Mouse (Mus musculus): ENCODE results near the gene Rhebl1.

The Rhebl1 gene

DNA sequence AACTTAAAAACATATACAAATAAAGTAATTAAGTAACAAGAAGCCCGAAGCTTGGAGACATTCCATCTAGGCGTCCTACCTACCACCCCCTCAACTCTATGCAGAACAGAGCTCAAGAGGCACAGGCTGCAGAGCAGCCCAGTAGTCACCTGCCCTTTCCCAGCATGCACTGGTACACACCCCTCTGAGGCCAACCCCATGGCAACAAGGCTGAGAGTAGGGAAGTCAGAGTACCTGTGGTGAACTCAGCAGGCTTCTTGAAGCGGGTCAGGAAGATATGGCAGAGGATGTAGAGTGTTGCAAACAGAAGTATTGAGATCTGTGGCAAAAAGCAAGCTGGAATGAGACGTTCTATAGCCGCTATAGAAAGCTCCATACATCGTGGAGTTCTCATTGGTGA lies 20.6 kb upstream of the Rhebl1 start:
- no peak for DNase-seq (ENCODE audit: low spot score in 2 of 2)

DNA sequence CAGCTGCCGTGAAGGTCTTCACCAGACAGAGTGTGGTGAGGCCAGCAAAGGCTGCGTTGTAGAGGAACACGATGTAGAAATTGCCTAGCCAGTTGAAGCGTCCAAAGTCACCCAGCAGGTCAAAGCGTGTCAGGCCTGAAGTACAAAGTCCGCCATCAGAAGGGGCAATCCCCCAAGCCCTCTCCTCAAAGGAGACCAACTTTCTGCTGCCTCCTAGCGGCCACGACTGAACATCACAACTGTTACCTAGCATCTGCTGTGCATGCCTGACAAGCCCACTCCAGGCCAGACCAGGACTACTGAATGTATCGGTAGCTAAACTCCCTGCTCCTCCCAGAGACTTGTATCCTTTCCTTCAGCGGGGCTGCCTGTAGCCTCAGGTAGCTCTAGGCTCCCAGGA lies 10.4 kb upstream of the Rhebl1 start:
- DNase-seq (ENCODE audit: low spot score in 2 of 2): no peak

DNA sequence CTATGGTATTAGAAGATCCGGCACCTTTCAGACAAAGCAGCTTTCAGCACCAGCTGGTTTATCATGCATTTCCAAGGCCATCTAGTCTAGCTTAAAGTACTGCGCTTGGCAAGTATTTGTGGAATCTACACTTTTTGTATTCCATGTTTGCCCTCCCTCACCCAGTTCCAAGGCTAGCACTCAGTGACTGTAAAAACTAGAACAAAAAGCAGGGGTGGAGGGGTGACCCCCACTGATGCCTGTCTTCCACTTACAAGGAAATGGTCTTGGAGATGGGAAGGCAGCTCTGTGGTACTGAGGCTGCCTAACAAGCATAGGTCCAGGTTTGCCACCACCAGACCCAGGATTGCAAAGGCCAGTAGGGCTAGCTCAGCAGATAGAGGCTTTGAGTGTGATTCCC lies 8.3 kb upstream of the Rhebl1 start:
- DNase-seq (ENCODE audit: low spot score in 2 of 2): no peak

DNA sequence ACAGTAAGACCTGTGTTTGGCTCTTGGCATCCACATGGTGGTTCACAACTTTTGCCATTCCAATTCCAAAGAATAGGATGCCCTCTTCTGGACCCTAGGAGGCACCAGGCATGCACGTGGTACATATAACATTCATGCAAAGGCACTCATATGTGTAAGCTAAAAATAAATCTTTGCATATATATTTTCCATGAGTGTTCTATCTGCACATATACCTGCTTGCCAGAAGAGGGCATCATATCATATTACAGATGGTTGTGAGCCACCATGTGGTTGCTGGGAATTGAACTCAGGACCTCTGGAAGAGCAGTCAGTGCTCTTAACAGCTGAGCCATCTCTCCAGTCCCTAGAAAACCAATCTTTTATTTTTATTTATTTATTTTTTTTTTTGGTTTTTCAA lies 7.2 kb upstream of the Rhebl1 start:
- no peak for DNase-seq (ENCODE audit: low spot score in 2 of 2)

DNA sequence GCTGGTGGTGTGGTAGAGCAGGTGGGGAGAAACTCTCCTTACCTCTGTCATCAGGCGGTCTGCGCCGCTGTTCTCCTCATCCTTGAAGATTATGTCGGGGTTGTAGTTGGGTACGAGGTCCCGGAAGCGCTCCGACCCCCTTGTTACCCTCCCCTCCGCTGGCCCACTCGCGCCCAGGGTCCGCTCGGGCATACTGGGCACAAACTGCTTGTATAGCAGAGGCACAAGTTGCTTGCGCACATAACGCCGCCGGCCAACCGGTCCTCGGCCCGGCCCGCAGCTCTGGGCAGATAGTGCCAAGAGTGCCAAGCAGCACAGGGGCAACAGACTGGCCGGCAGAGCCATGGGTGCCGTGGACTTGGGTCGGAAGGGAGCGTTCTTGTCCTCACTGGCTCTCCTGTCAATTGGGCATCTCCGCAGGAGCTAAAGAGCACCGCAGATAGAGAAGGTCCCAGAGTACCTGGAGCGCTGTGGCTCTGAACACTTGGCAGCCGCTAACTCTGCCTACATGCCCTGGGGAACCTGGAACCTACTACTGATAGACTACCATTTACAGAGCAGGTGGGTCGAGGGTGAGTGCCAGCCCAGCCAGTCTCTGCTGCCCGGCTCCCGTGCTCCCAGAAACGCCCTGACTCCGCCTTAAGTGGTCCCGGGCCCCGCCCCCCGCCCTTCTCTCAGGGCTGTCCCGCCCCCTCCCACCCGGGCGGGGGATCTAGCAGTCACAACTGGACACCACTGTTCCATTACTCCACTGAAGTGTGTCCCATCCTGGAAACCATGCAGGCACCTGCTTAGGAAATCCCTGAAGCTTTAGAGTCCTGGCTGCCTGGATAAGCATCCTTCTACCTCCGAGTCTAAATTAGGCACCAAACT lies 3.8 kb upstream of the Rhebl1 start, which contains the start of gene Dhh:
Gene Dhh, minus strand, starts transcription at position 613 of the 873 bp plus-strand sequence.
- no peak for DNase-seq (ENCODE audit: low spot score in 2 of 2)

DNA sequence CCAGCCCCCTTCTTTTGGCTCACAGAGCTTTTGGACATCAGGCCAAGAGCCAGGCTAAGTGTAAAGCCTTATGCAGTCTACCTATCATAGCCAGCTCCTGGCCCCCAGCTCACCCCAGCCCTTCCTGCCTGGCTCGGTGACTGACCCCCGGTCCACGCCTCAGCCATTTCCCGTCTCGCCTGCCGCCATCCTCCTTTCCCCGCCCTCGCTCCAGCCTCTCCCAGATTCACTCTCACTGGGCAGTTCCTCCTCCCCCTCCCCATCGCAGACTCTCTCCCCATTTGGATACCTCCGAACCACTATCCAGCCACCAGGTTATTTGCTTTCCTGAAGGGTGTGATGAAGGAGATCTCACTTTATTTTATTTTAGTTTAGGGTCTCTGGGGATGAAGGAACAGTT lies 3.2 kb upstream of the Rhebl1 start:
- no peak for DNase-seq (ENCODE audit: low spot score in 2 of 2)

DNA sequence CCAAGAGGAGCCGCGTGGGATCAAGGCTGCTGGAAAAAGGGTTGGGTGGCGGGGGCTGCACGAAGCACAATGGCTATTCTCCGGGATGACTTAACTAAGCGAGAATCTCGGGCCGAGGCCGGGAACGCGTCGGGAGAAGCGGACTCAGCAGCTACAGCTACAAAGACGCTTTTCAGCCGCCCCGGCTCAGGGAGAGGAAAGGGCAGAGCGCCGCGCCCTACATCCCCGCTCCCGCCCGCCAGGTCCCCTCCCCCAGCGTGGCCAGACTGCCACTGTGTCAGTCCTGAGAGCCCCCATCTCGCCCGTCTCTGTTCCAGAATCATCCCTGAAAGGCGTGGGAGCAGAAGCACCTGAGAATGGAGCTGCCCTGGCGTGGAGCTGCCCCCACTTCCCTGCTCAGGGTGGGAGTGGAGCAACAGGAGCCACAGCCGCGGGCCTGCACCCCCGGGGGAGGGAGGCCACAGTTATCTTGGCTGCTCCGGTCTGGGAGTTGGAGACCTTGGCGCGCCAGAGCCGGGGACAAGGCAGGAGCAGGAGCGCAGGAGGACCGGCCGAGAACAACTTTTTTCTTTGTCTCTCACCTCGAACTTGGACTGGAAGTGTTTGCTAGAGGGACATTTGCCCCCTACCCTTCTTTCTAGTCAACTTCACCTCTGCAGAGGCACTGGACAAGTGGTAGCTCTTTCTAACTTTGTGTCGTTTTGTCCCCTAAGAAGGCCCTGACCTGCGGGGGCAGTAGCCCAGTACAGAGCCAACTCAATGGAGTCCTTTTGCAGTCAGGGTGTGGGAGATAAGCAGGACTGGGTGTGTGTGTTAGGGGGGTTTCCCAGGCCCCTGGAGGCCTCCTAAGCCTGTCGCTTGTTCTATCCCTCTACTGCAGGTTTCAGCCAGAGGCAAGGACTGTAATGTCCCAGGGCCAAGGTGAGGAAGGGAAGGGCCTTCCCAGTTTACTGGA lies 1.6 kb upstream of the Rhebl1 start:
- no peak for DNase-seq (ENCODE audit: low spot score in 2 of 2)

DNA sequence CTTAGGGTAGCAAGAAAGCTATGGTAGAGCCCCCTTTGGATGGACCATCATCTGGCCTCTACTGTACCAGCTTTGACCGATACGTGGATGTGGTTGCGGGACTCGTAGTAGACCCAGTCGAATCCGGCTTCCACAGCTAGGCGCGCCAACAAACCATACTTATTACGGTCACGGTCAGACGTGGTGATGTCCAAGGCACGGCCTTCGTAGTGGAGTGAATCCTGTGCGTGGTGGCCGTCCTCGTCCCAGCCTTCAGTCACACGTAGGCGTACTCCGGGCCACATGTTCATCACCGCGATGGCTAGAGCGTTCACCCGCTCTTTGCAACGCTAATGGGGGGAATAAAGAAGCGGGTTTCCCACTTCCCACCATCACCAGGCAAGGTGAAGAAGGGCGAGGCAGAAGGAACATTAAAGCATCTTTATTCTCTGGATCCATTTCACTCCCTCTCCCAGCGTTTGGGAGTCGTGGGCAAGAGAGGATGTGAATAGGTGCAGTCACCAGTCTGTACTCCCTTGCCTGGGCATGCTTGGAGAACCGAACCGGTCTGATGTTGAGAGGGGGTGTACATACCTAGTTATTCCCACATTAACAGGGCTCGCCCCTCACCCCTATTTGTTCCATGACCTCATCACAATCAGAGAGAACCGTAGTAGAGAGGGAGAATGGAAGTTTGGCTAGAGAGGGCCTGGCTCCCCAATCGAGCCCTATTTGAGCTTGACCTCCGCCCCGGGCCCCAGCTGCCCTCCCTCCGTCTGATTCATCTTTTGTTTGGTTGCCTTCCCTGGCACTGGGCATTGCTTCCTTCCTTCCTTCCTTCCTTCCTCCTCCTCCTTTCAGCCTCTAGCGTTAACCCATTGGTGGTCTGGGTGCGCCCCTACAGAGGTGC lies 650 bp upstream of the Rhebl1 start:
- DNase-seq (ENCODE audit: low spot score in 2 of 2): no peak

DNA sequence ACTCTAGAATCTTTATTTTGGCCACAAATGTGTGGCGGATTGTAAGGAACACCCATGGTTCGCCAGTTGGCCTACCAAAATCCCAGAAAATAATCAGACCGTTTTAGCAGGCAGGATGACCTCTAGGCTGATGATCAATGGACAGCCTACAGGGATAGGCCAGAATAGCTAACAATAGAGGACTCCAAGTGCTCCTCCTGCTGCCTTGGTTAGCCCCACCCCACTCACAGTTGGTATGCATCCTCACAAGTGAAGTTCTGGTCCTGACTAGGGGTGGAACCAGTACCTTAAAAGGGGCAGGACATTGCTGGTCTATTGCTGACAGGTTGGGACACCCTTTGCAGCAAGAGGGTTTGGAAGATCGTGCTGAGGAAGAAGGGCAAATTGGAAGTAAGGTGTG lies 1.3 kb downstream of the Rhebl1 start:
- no peak for DNase-seq (ENCODE audit: low spot score in 2 of 2)

DNA sequence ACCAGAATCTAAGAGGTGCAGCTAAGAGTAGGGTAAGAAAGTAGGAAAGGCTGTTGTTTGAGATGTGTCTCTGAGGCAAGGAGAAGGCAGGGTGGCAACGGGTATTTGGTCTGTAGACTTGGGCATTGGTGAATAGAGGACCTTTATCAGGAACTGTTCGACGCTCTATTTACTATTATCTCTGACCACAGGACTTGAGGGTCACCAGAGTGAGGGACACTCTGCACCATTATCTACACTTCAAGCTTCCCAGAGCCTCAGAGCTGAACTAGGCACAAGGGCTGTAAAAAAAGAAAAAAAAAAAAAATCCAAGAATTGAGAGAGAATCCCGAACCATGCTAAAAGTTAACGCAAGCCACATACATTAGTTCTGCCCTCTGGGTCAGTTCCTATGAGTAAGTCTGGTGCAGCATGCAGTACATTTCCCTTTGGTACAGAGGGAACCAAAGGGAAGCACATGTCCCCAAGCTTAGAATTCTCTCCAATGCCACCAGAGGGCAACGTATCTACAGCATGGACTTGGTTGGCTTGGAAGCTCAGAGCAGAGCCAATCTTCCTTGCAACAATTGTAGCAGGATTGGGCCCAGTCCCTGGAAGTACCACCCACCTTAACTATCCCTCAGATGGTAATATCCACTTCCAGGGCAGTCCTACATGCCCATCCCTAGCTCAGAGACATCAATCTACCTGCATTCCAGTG lies 2.3 kb downstream of the Rhebl1 start:
- no peak for DNase-seq (ENCODE audit: low spot score in 2 of 2)

DNA sequence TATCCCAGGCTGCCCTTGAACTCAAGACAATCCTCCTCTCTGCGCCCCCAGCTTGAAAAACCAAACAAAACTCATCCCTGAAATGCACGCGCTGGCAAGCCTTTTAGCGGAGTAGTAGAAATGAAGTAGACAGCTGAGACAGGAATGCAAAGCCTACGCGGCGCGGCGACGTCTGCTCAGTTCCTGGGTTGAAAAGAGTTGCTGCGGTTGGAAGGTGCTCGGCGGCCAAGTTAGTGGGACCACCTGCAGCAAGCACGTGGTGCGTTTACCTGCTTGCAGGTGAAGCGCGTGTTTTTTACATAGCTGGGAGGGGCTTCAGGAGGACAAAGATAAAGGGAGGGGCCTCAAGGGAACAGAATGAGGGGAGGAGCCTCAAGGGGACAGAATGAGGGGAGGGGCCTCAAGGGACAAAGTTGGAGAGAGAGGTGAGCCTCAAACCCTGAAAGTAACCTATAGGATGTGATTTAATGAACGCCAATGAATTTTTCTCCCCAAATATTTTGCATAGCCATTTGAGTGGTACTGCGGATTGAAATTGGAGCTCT lies 3.1 kb downstream of the Rhebl1 start:
- DNase-seq (ENCODE audit: low spot score in 2 of 2): no peak

DNA sequence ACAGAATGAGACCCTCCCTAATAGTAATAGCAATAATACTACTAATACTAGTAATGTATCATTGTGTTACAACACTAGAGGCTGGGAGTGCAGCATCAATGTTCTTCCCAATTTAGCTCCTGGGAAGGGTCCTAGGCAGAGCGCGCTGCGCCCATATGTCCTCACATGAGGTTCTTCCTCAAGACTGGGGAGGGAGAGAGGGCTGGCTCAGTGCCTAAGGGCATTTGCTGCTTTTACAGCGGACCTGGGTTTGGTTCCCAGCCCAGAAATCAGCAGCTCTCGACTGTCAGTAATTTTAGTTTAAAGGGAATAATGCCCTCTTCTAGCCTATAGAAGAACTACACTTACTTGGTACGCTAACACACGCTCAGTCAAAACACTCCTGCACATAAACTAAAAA lies 6.8 kb downstream of the Rhebl1 start:
- DNase-seq (ENCODE audit: low spot score in 2 of 2): no peak

DNA sequence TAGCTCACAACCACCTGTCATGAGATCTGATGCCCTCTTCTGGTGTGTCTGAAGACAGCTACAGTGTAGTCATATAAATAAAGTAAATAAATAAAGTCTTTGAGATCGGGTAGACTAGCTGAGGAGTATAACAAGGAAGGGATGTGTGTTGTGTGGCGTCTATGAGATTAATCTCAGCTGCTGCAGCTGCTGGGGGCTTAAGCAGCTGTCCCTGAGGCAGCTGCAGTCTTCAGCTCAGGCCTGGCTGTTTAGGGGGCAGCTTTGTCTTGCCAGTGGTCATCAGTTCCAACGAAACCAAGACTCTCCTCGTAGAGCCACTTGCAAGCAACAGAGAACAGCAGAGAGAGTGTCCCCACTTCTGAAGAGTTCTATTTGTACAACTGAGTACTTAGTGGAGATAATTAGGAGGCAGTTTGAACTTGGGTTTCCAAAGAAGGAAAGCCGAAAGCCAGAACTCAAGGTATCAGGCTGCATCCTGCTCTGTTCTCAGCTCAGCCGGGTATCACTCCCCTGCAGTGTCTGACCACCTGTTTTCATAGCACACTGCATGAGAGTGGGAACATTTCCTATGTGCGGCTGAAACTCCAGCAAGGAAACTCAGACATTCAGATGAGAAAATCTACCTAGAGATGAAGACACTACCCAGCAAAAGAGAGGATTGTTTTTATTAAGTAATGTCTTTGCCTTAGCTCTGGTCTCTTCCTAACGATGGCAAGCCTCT lies 7.5 kb downstream of the Rhebl1 start:
- DNase-seq (ENCODE audit: low spot score in 2 of 2): no peak

DNA sequence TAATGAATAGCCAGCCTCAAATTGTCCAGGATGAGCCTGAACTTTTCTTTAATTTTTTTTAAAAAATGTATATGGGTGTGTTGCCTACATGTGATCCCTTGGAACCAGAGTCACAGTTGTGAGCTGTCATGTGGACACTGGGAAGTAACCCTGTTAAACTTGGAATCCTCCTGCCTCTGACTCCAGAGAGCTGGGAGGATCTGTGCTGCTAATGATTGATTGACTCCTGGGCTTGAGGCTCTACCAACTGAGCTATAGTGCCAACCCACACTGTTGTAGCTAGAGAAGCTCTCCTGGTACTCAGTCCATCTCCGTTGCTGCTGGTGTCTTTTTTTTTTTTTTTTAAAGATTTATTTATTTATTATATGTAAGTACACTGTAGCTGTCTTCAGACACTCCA lies 10.2 kb downstream of the Rhebl1 start:
- DNase-seq (ENCODE audit: low spot score in 2 of 2): no peak

DNA sequence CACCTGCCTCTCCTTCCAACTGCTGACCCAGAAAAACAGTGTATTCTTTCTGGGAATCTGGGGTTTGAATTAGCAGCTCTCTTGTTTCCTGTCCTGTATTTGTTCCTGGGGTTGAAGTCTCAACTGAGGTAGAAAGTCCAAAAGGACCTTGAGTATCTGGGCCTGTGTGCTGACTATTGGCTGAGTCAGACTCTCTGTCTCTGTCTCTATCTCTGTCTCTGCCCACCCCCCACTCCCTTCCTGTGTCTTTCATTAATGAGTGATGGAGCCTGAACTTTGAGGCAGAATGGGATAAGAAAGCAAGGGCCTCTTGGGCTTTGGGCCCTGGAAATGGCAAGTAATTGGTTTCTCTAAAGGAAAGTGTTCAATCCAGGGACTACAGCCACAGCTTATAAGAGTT lies 10.7 kb downstream of the Rhebl1 start:
- no peak for DNase-seq (ENCODE audit: low spot score in 2 of 2)

DNA sequence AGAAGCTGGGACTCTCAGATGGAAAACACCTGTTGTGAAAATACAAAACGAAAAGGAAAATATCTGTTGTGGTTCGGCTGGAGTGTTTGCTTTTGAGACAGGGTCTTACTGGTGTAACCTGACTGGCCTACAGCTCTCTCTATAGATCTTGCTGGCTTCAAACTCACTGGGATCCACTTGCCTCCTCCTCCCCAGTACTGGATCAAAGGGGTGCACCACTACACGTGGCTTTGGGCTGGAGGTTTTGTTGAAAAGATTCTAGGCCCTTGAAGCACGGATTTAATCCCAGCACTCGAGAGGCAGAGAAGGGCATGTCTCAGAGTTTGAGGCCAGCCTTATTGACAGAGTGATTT lies 12.7 kb downstream of the Rhebl1 start:
- no peak for DNase-seq (ENCODE audit: low spot score in 2 of 2)

DNA sequence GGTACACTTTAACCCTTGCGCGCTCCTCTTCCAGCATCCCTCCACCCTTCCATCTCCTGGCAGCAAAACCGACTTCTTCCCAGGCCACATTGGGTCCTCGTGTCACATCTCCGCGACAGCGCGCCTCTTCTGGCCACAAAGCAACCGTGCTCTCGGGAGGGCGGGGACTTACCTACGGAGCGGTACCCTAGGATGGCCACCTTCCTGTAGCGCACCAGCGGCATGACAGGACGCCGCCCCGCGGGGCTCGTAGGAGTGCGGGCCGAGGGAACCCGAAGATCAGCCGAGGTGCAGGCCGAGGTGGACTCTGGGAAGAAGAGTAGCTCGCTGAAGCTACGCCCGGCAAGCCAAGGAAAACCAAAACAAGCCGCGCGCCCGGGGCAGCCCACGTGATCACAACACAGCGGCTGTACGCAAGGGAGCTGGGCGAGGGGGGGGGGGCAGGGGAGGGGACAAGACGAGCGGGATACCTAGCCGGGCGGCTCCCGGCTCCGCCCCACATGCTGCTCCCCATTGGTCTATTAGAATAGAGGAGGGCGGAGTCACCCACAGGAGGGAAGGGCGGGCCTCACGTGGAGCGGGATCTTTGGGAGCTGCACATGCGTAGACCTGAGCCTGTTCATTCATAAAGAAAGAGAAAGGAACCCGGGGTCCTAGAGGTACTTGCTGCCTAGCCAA lies 13.2 kb downstream of the Rhebl1 start:
- DNase-seq (ENCODE audit: low spot score in 2 of 2): peak; percentile 65 to 84

DNA sequence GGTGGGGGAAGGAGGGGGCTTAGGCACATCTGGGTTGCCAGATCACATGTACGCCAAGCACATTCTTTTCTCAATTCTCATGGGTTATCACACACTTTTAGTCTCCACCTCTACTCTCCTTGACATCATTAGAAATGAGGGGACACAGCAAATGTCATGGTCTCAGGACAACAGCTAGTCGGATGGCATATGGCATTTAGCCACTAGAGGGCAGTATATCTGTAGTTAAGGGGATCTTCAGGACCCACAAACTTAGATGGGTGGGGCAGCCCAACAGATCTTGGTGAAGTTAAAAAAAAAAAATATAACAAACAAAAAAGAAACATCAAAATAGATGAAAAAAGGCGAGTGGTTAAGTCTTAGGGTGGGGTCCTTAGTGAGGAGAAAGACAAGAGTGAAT lies 17.0 kb downstream of the Rhebl1 start:
- peak in 1 of 2 experiments; percentile 72 for DNase-seq (ENCODE audit: low spot score in 2 of 2)

Data from cerebellum, postnatal 4 days (tissue).